Mouse (Mus musculus) embryonic fibroblast, embryonic 13.5 days (primary cell): ENCODE measurements around the gene Gm8677. TPM values are rescaled to one million over a fixed set of nuclear protein-coding genes. Genes with fewer than 3 reads are reported as not detected.
"Not testable (repeated sequence)": the region's sequence is repeated elsewhere in the genome, so short reads cannot be mapped to it uniquely, and the experiment has no call there.

ENCODE experiments used
- H3K27ac ChIP-seq: 2 replicates; pipeline ENCODE4 v1.5.1; 2012; ENCODE audit warnings: low read length, control low read depth, inconsistent platforms; ENCODE audit not compliant: insufficient read depth
- H3K4me1 ChIP-seq: 2 replicates; pipeline ENCODE4 v1.6.1; 2011; ENCODE audit warnings: low read length; ENCODE audit not compliant: control insufficient read depth, insufficient read depth
- H3K4me3 ChIP-seq: 2 replicates; pipeline ENCODE4 v1.5.1; 2011; ENCODE audit warnings: mild to moderate bottlenecking, control low read depth, low read length; ENCODE audit not compliant: insufficient read depth
- polyA plus RNA-seq: library from polyadenylated mRNA; stranded (reverse); fragments of >200 nt; gene quantifications from 2 replicates; pipeline ENCODE4 v1.2.4, GENCODE M21; 2011; ENCODE audit warnings: low read depth; ENCODE audit not compliant: missing spikeins, insufficient read length

Gene Gm8677
- polyA plus RNA-seq, result not detected in 2 replicates

GRCm38 (mm10) chr7:22534787-22535186, at the start of gene Gm8677:
Gene Gm8677, minus strand, starts transcription at chr7:22534887.
- H3K27ac ChIP-seq, H3K4me3 ChIP-seq, H3K4me1 ChIP-seq: not testable (repeated sequence)

GRCm38 (mm10) chr7:22565243-22565642, 30.6 kb upstream of the Gm8677 start, which contains the start of gene Gm4201:
Gene Gm4201, minus strand, starts transcription at chr7:22565343.
- not testable (repeated sequence) for H3K4me3 ChIP-seq, H3K27ac ChIP-seq, H3K4me1 ChIP-seq

- H3K4me1 ChIP-seq, H3K27ac ChIP-seq, H3K4me3 ChIP-seq: not testable (repeated sequence)
These were observed 12.0 kb downstream of the Gm8677 start, which contains the start of gene Vmn1r152 for GRCm38 (mm10) chr7:22522667-22523066. Gene Vmn1r152, plus strand, starts transcription at chr7:22522967.

GRCm38 (mm10) chr7:22499578-22499977, 35.1 kb downstream of the Gm8677 start, which contains the start of gene Vmn1r151:
Gene Vmn1r151, minus strand, starts transcription at chr7:22499678.
- not testable (repeated sequence) for H3K4me1 ChIP-seq, H3K4me3 ChIP-seq, H3K27ac ChIP-seq

Other genes with a start within 250 kb of the Gm8677 start
- not detected in 2 replicates for gene Gm4187, start 205.2 kb downstream of the Gm8677 start, polyA plus RNA-seq
- gene Gm8660, start 163.8 kb downstream of the Gm8677 start, polyA plus RNA-seq, result not detected in 2 replicates
- not detected in 2 replicates for gene Vmn1r148, start 121.3 kb downstream of the Gm8677 start, polyA plus RNA-seq
- not detected in 2 replicates for gene Vmn1r149, start 96.7 kb downstream of the Gm8677 start, polyA plus RNA-seq
- gene Gm10665, start 70.8 kb downstream of the Gm8677 start, polyA plus RNA-seq, result not detected in 2 replicates
- not detected in 2 replicates for gene Vmn1r151, start 35.2 kb downstream of the Gm8677 start, polyA plus RNA-seq
- gene Vmn1r152, start 11.9 kb downstream of the Gm8677 start, polyA plus RNA-seq, result not detected in 2 replicates
- gene Gm4201, start 30.5 kb upstream of the Gm8677 start, polyA plus RNA-seq, result not detected in 2 replicates
- gene Gm4565, start 53.2 kb upstream of the Gm8677 start, polyA plus RNA-seq, result not detected in 2 replicates
- not detected in 2 replicates for gene Vmn1r155, start 123.1 kb upstream of the Gm8677 start, polyA plus RNA-seq
- not detected in 2 replicates for gene Gm8693, start 157.4 kb upstream of the Gm8677 start, polyA plus RNA-seq
- not detected in 2 replicates for gene Gm4567, start 184.8 kb upstream of the Gm8677 start, polyA plus RNA-seq
- not detected in 2 replicates for gene Vmn1r157, start 226.8 kb upstream of the Gm8677 start, polyA plus RNA-seq